Mouse (Mus musculus) G1E (cell line): ENCODE results near the gene Car12. TPM values are rescaled to one million over a fixed set of nuclear protein-coding genes. Genes with fewer than 3 reads are reported as not detected.
"Not testable (repeated sequence)": the region's sequence is repeated elsewhere in the genome, so short reads cannot be mapped to it uniquely, and the experiment has no call there.

Source experiments
- ATAC-seq: 2 replicates; pipeline ENCODE4 v1.8.0; 2016; ENCODE audit warnings: mild to moderate bottlenecking; ENCODE audit not compliant: insufficient number of reproducible peaks, poor library complexity, low FRiP score, severe bottlenecking; ENCODE audit errors: extremely low read depth
- DNase-seq: peaks from one replicate; pipeline ENCODE4 v3.0.0; 2012; ENCODE audit warnings: low spot score
- H3K27me3 ChIP-seq: 2 replicates; pipeline ENCODE4 v1.6.1; 2012; ENCODE audit warnings: mild to moderate bottlenecking, low read length, inconsistent platforms; ENCODE audit not compliant: insufficient read depth
- H3K36me3 ChIP-seq: replicated peaks from 2 replicates; pipeline ENCODE3; 2012; ENCODE audit warnings: mild to moderate bottlenecking, inconsistent platforms
- H3K4me1 ChIP-seq: 2 replicates; pipeline ENCODE4 v1.6.1; 2012; ENCODE audit warnings: low read depth, low read length, inconsistent platforms, mixed read lengths; ENCODE audit not compliant: insufficient read depth
- H3K4me3 ChIP-seq: 2 replicates; pipeline ENCODE4 v1.5.1; 2012; ENCODE audit warnings: low read depth, mild to moderate bottlenecking, inconsistent platforms, low read length, moderate library complexity, mixed read lengths
- H3K9me3 ChIP-seq: replicated peaks from 2 replicates; pipeline ENCODE4 v1.6.1; 2012; ENCODE audit warnings: inconsistent platforms
- CTCF ChIP-seq: IDR thresholded peaks from 2 replicates; pipeline ENCODE4 v1.5.1; 2012; ENCODE audit warnings: low read depth, low read length, inconsistent platforms, mixed read lengths
- GATA1 ChIP-seq: IDR thresholded peaks from 2 replicates; pipeline ENCODE4 v1.6.1; 2012; ENCODE audit warnings: borderline replicate concordance, low read length, inconsistent platforms, mixed read lengths
- GATA2 ChIP-seq: IDR thresholded peaks from 2 replicates; pipeline ENCODE4 v1.6.1; 2012; ENCODE audit warnings: low read depth, low read length, inconsistent platforms, borderline replicate concordance
- POLR2AphosphoS5 ChIP-seq: IDR thresholded peaks from 2 replicates; pipeline ENCODE4 v1.6.1; 2012; ENCODE audit warnings: low read depth, low read length, inconsistent platforms; ENCODE audit not compliant: insufficient replicate concordance
- TAL1 ChIP-seq: conservative IDR thresholded peaks from 2 replicates; pipeline ENCODE4 v1.6.1; 2012; ENCODE audit warnings: low read depth, low read length, inconsistent platforms, mixed read lengths
- polyA plus RNA-seq: library from polyadenylated mRNA; stranded (reverse); fragments of >175 nt; gene quantifications from 2 replicates; pipeline ENCODE4 v1.2.3, GENCODE M21; 2012
- total RNA-seq, 2 experiments: library from RNA; stranded (forward) in 1 of 2; stranded (reverse) in 1 of 2; fragments of 200-1000 nt in 1 of 2; fragments of >200 nt in 1 of 2; fragmentation: Nextera tagmentation in 1 of 2; gene quantifications; 2 replicates each; pipeline ENCODE4 v1.2.3; 2014 to 2017

Gene Car12
- total and polyA plus RNA-seq, 3 experiments, result 0.05 TPM; not detected in 2

DNA sequence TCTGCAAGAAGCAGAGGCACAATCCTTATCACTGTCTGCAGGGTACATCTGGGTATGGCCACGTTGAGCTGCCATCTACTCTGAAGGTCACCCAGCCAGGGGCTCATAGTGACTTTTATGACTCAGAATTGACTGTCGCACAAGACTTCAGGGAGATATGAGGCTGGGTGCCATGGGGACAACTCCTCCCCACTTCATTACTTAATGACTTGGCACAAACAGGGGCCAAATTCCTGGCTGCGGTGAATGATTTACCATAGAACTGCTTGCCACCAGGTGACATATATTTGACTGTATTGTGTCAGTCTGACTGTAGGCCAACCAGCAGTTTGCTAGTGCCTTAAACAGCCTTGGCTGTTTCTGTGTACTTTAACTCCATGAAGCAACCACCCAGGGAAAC is 55.8 kb downstream of the Car12 start:
- DNase-seq, result no peak

GRCm38 (mm10) chr9:66770701-66771100 is 57.2 kb downstream of the Car12 start:
- H3K36me3 ChIP-seq, result no peaks in the 10 kb centered on the region
- peaks cover 13% of the 10 kb centered on the region for H3K27me3 ChIP-seq
- H3K4me3 ChIP-seq, result no peak overlapping the region
- no peak for TF ChIP-seq GATA2
- no peak for TF ChIP-seq GATA1
- no peak for TF ChIP-seq CTCF
- no peak for TF ChIP-seq TAL1
- no peak for TF ChIP-seq POLR2AphosphoS5
- DNase-seq (no peak), ATAC-seq (no peak)
- H3K4me1 ChIP-seq, result no peaks in the 10 kb centered on the region
- H3K9me3 ChIP-seq, result no peaks in the 10 kb centered on the region

More for the DNA sequence above, 55.8 kb downstream of the Car12 start:
- no peak for TF ChIP-seq POLR2AphosphoS5
- no peak for TF ChIP-seq GATA2
- TF ChIP-seq GATA1, result no peak
- TF ChIP-seq CTCF, result no peak
- no peak for TF ChIP-seq TAL1
- H3K9me3 ChIP-seq, result no peaks in the 10 kb centered on the region
- ATAC-seq, result no peak
- H3K27me3 ChIP-seq, result peaks cover 15% of the 10 kb centered on the region
- H3K4me3 ChIP-seq, result no peak overlapping the region
- no peaks in the 10 kb centered on the region for H3K36me3 ChIP-seq
- no peaks in the 10 kb centered on the region for H3K4me1 ChIP-seq

- not testable (repeated sequence) for H3K9me3 ChIP-seq, ATAC-seq, H3K36me3 ChIP-seq, H3K27me3 ChIP-seq, DNase-seq, H3K4me1 ChIP-seq, H3K4me3 ChIP-seq
Observed at GRCm38 (mm10) chr9:66784552-66784951, 71.1 kb downstream of the Car12 start.

GRCm38 (mm10) chr9:66787821-66788220 is 74.3 kb downstream of the Car12 start:
- H3K9me3 ChIP-seq, result no peaks in the 10 kb centered on the region
- no peak for ATAC-seq
- TF ChIP-seq GATA2 (no peak), GATA1 (no peak), TAL1 (no peak), POLR2AphosphoS5 (no peak), CTCF (no peak)
- no peaks in the 10 kb centered on the region; the same call in 1 of the 2 replicates for H3K27me3 ChIP-seq
- peak; percentile 9 for DNase-seq
- no peaks in the 10 kb centered on the region for H3K36me3 ChIP-seq
- H3K4me1 ChIP-seq, result no peaks in the 10 kb centered on the region
- H3K4me3 ChIP-seq, result no peak overlapping the region

DNA sequence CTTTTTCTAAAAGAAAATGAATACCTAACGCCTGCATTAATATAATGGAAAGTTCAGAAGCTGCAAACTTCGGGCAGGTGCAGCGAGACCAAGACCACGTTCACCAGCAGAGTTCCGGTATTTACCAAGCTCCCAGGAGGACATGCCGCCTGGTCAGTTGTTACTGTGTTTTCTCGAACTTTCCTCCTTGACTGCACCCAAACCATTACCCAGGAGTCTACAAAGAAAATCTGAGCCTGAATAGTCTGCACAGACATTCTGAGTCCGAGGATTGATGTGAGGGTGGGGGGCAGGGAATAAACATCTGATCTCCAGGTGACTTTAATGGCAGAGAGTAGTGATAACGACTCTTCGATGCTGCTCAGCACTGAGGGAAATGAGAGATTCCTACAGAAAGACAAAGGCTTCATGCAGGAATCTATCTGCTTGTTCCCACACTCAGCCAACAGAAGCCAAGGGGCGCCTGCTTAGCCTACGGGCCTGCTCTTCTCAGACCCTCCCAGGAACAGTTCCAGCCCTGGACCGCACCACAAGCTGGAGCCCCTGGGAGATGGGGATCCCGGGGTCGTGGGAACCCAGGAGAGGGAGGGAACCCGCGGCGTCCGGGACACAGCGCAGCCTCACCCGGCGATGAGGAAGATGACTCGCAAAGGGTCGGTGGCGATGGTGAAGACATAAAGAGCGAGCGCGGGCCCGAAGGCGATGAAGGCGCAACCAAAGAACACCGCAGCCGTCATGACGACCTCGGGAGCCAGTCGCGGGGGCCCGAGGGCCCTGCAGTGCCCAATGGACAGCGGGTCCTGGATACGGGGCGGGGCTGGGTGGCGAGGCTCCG is 81.4 kb downstream of the Car12 start:
- H3K4me3 ChIP-seq, result peak overlapping the region; percentile 76
- no peaks in the 10 kb centered on the region for H3K36me3 ChIP-seq
- peaks cover 21% of the 10 kb centered on the region for H3K4me1 ChIP-seq
- no peaks in the 10 kb centered on the region for H3K9me3 ChIP-seq
- peaks cover 10% of the 10 kb centered on the region for H3K27me3 ChIP-seq
- DNase-seq, result no peak
- ATAC-seq, result no peak; the same call in 1 of the 2 replicates
- TF ChIP-seq CTCF, result no peak
- TF ChIP-seq GATA2, result no peak
- TF ChIP-seq POLR2AphosphoS5, result no peak
- no peak for TF ChIP-seq GATA1
- no peak for TF ChIP-seq TAL1

DNA sequence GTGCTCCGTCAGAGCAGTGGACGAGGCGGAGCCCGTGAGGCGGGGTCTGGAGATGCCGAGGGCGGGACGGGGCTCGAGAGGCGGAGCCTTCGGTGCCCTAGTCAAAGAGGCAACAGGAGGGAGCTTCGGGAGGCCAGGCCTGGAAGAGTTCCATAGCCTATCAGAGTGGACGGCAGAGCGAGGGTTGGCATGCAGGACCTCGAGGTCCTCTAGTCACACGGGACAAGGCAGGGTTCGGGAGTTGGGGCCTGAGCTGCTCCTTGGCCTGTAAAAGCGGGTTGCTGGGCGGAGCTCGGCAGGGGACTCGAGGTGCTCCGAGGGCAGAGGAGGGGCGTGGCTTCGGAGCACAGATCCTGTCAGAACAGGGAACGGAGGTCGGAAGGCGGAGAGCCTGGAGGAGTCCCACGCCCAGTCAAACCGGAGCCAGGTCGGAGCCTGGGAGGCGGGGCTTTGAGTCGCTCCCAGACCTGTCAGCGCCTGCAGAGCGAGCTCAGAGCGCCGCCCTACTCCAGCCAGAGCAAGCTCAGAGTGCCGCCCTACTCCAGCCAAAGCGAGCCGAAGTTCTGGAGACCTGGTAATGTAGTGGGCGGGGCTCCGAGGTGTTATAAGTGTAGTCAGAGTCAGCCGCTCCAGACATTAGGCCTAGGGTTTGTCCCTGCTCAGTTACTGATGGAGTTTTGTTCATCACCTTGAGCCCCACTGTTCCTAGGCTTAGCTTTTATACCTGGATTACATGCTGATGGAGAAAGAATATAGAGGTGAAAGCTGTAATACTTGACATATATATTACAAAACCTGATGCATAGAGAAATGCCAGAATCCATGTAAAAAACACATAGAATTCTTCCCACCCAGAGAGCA is 82.2 kb downstream of the Car12 start, which contains the start of gene Aph1b:
Gene Aph1b, minus strand, starts transcription at position 27 of the 861 bp plus-strand sequence.
- peaks cover 21% of the 10 kb centered on the region for H3K4me1 ChIP-seq
- no peaks in the 10 kb centered on the region for H3K36me3 ChIP-seq

More for the DNA sequence above, 82.2 kb downstream of the Car12 start, which contains the start of gene Aph1b:
- Histone ChIP-seq H3K9me3 (no peaks in the 10 kb centered on the region), H3K27me3 (peaks cover 10% of the 10 kb centered on the region), H3K4me3 (peak within 1 kb of the TSS; percentile 76)
- DNase-seq (peak; percentile 84), ATAC-seq (peak; percentile 90)
- TF ChIP-seq GATA1, result no peak
- TF ChIP-seq POLR2AphosphoS5, result no peak
- no peak for TF ChIP-seq TAL1
- no peak for TF ChIP-seq GATA2
- TF ChIP-seq CTCF, result no peak
